Mouse (Mus musculus) adrenal gland, postnatal 4 days (tissue): ENCODE results near the gene Dnttip1. TPM values are rescaled to one million over a fixed set of nuclear protein-coding genes. Genes with fewer than 3 reads are reported as not detected.
A peak's percentile ranks its signal among the peaks of the same experiment; 100 is the strongest.

Source experiments
- DNase-seq, 2 experiments: peaks; one replicate each; pipeline ENCODE4 v3.0.0; 2021 to 2022; ENCODE audit warnings: low spot score in 2 of 2, mixed read lengths in 2 of 2
- total RNA-seq, 2 experiments: library from RNA; stranded (reverse); gene quantifications; 2 replicates each; pipeline ENCODE4 v1.2.3; 2021

Dnttip1 gene
- total RNA-seq, 2 experiments from 2014 or later: 50.1 to 54.2 TPM

DNA sequence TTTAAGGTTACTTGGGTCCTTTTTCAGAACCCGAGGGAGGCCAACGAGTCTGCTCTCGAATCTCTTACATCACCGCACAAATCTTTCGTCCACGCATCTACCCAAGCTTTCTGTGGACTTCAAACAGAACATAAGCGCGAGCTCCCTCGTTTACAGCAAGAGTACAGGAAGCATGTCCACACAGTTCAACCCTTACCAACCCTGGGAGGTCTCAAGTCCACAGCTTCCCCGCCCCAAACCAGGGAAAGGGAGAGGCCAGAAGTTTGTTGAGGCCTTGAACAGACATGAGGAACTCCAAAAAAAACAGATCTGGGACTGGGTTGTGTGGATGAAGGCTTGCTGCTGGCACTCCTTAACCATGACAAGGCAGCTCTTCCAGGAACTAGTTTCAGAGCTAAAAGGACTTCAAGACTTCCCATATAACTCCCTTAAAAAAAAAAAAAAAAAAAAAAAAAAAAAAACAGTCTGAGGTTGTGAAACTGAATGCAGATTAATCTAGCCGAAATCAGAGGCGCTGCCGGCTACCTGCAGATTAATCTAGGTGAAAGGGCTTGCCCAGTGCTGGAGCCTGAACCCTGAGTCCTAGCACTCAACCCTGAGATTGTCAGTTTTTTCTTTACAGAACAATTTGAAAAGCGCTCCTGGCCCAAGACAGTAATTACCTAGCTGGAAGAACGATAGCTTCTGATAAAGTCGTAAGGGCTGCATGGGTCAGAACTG is 57.6 kb downstream of the Dnttip1 start:
- no peak for DNase-seq

- no peak for DNase-seq
Measured at GRCm38 (mm10) chr2:164803921-164804313, 58.1 kb downstream of the Dnttip1 start.

DNA sequence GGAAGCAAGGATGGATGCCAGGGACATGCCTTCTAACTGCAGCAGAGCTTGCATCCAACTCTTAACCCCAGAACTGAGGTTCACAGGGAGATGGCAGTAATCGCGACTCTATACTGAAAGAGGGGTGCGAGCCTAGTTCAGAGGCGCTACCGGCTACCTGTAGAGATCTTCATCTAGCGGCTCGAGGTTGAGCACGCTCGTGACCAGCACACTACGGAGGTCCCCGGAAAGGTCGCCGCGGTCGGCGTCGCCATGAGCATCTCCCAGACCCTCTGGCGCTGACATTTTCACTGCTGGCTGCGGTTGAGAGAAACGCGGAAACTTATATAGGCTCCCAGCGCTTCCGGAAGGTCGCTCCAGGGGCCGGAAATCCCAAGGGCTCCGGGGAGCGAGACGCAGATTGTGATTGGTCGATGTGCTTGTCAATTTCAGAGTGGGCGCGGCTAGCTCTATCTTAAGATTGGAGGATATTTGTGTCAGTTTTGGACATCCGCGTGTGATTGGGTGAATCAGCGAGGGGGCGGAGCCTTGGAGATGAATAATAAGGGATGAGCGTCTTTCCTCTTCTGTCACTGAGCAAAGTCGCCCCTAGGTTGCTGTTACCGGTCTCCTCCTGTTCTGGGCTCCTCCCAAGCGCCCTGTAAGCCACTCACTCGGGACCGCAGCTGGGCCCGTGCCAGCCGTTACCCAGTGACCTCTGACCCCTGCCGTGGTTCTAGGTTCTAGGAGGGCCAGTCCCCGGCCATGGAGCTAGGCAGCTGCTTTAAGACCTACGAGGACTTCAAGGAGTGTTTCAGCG is 58.9 kb downstream of the Dnttip1 start, which contains the start of the genes Acot8 and Zswim3:
TSS of gene Acot8 (minus strand) at position 350 of the 799 bp plus-strand sequence.
TSS of gene Zswim3 (plus strand) at position 566 of the 799 bp plus-strand sequence.
- peak; percentile 91 to 94 for DNase-seq

GRCm38 (mm10) chr2:164805332-164805718 is 59.5 kb downstream of the Dnttip1 start:
- DNase-seq: no peak

- DNase-seq: no peak
Measured at GRCm38 (mm10) chr2:164806614-164807013, 60.8 kb downstream of the Dnttip1 start.

DNA sequence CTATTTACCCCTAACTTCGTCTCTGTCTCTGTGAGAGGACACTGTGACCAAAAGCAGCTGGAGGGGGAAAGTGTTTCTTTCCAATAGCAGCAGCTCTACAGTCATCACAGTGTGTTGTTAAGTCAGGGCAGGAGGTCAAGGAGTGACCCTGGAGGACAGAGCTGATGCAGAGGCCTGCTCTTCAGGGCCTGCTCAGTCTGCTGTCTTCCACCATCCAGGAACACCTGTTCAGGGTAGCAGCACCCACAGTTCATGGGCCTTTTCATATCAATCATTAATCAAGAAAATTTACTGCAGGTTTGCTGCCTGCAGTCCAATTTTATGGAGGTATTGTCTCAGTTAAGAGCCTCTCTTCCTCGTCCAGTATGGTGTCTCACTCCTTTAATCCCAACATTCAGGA is 67.8 kb downstream of the Dnttip1 start:
- no peak for DNase-seq

- DNase-seq: no peak
Measured at GRCm38 (mm10) chr2:164815348-164815747, 69.6 kb downstream of the Dnttip1 start.

DNA sequence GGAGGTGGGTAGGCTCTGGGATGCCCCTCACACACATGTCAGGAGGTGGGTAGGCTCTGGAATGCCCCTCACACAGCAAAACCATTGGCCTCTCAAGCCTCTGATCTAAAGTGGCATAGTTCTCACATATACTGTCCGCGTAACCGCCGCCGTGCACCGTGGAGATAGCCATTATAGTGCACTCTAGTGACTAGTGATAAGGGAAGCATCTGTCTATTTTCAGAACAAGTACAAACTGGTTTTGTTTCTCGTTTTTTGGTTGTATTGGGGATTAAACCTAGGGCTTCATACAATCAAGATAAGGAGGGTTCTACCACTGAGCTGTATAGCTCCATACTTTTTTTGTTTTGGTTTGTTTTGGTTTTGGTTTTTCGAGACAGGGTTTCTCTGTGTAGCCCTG is 70.0 kb downstream of the Dnttip1 start:
- DNase-seq: no peak

DNA sequence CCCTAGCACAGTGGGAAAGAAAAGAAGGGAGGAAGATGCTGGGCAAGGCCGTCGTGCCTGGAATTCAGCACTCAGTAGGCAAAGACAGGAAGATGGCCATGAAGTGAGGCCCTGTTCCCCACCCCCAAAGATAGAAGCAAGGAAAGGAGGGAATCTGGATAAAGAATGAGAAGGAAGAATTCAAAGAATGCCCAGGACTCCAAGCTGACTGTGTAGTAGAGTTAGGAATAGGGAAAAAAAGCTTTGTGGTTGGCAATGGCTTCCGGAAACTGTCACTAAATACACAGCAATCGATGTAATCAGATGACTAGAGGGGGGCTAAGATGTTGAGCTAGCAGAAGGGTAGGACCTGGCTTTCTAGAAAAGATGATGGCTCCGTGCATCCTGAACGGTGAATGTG is 71.4 kb downstream of the Dnttip1 start:
- no peak for DNase-seq

- no peak for DNase-seq
Measured at GRCm38 (mm10) chr2:164817703-164818102, 71.9 kb downstream of the Dnttip1 start.

Other genes starting within 250 kb of the Dnttip1 start
- 100 to 1,000 TPM; 133 to 134 TPM for gene Pigt, start 248.5 kb upstream of the Dnttip1 start, total RNA-seq
- 10 to 100 TPM in 1 of 2 experiments, 1 to 10 TPM in 1; 1.9 to 49.1 TPM for gene Wfdc2, start 183.6 kb upstream of the Dnttip1 start, total RNA-seq
- not detected for gene Spint3, start 172.5 kb upstream of the Dnttip1 start, total RNA-seq
- 1 to 10 TPM in 1 of 2 experiments, under 1 TPM in 1; 0.48 to 1.2 TPM for gene Wfdc6a, start 160.5 kb upstream of the Dnttip1 start, total RNA-seq
- not detected for gene Eppin, start 152.4 kb upstream of the Dnttip1 start, total RNA-seq
- gene Wfdc6b, start 132.5 kb upstream of the Dnttip1 start, total RNA-seq: not detected
- gene Wfdc8, start 132.4 kb upstream of the Dnttip1 start, total RNA-seq: under 1 TPM; 0.20 to 0.39 TPM
- not detected for gene Wfdc16, start 107.2 kb upstream of the Dnttip1 start, total RNA-seq
- under 1 TPM in 1 of 2 experiments, not detected in 1; 0.76 TPM for gene Wfdc10, start 89.9 kb upstream of the Dnttip1 start, total RNA-seq
- not detected for gene Wfdc9, start 89.4 kb upstream of the Dnttip1 start, total RNA-seq
- not detected for gene Wfdc11, start 71.9 kb upstream of the Dnttip1 start, total RNA-seq
- gene Wfdc13, start 60.9 kb upstream of the Dnttip1 start, total RNA-seq: not detected
- gene Spint4, start 47.5 kb upstream of the Dnttip1 start, total RNA-seq: not detected
- not detected for gene Spint5, start 30.7 kb upstream of the Dnttip1 start, total RNA-seq
- gene Wfdc3, start 52 bp upstream of the Dnttip1 start, total RNA-seq: under 1 TPM; 0.90 to 0.92 TPM
- 10 to 100 TPM; 48.4 to 64.6 TPM for gene Ube2c, start 23.9 kb downstream of the Dnttip1 start, total RNA-seq
- gene Tnnc2, start 34.0 kb downstream of the Dnttip1 start, total RNA-seq: 100 to 1,000 TPM in 1 of 2 experiments, 10 to 100 TPM in 1; 94.0 to 231 TPM
- gene Snx21, start 39.8 kb downstream of the Dnttip1 start, total RNA-seq: 10 to 100 TPM; 40.5 to 42.9 TPM
- gene Acot8, start 58.9 kb downstream of the Dnttip1 start, total RNA-seq: 10 to 100 TPM; 30.1 to 31.3 TPM
- gene Zswim3, start 59.1 kb downstream of the Dnttip1 start, total RNA-seq: 1 to 10 TPM; 3.8 to 4.5 TPM
- gene Zswim1, start 76.7 kb downstream of the Dnttip1 start, total RNA-seq: 10 to 100 TPM; 10.7 to 11.0 TPM
- 1 to 10 TPM in 1 of 2 experiments, under 1 TPM in 1; 0.76 to 1.7 TPM for gene Spata25, start 82.6 kb downstream of the Dnttip1 start, total RNA-seq
- gene Ctsa, start 86.9 kb downstream of the Dnttip1 start, total RNA-seq: 100 to 1,000 TPM; 140 to 158 TPM
- 1 to 10 TPM; 5.4 to 7.4 TPM for gene Neurl2, start 87.5 kb downstream of the Dnttip1 start, total RNA-seq
- 10 to 100 TPM; 25.7 to 28.9 TPM for gene Pltp, start 111.7 kb downstream of the Dnttip1 start, total RNA-seq
- gene Pcif1, start 133.3 kb downstream of the Dnttip1 start, total RNA-seq: 10 to 100 TPM; 78.8 to 80.7 TPM
- 10 to 100 TPM; 20.7 to 21.7 TPM for gene Zfp335, start 165.8 kb downstream of the Dnttip1 start, total RNA-seq
- 1 to 10 TPM; 3.4 to 5.7 TPM for gene Mmp9, start 194.8 kb downstream of the Dnttip1 start, total RNA-seq
- gene Slc12a5, start 214.8 kb downstream of the Dnttip1 start, total RNA-seq: 10 to 100 TPM; 12.7 to 14.0 TPM